Mouse (Mus musculus): ENCODE results near the gene Adipor1. TPM values are rescaled to one million over a fixed set of nuclear protein-coding genes. Genes with fewer than 3 reads are reported as not detected.

Adipor1 gene
- polyA plus RNA-seq, 1 experiment from 2014 or later = 81.6 TPM

DNA sequence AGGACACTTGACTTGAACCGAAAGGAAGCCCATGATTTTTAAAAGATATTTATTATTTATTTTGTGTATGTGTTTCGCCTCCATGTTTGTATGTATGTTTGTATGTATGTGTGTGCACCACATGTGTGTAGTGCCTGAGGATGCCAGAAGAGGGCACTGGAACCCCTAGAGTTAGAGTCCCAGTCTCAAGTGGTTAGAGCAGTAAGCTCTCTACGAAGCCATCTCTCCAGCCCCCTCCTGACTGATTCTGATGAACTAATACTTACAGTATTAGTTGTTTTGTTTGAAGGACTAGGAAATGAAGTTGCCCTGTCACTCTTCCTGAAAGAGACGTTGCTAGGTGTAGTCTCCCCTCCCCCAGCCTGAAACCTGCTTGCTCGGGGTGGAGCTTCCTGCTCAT, 15.4 kb upstream of the Adipor1 start:
- Histone ChIP-seq H3K4me3 (no peak overlapping the region), H3K4me2 (no peak overlapping the region), H3K4me1 (no peaks in the 10 kb centered on the region), H3K36me3 (no peaks in the 10 kb centered on the region), H3K9ac (no peak overlapping the region), H3K9me3 (no peaks in the 10 kb centered on the region), H3K27ac (no peak overlapping the region), H3K27me3 (no peaks in the 10 kb centered on the region)
- ATAC-seq (ENCODE audit: insufficient number of reproducible peaks, insufficient read depth, low FRiP score, low TSS enrichment, low read depth) = no peak
- WGBS = 52% methylated on average over 5 of the region's 5 CpGs

DNA sequence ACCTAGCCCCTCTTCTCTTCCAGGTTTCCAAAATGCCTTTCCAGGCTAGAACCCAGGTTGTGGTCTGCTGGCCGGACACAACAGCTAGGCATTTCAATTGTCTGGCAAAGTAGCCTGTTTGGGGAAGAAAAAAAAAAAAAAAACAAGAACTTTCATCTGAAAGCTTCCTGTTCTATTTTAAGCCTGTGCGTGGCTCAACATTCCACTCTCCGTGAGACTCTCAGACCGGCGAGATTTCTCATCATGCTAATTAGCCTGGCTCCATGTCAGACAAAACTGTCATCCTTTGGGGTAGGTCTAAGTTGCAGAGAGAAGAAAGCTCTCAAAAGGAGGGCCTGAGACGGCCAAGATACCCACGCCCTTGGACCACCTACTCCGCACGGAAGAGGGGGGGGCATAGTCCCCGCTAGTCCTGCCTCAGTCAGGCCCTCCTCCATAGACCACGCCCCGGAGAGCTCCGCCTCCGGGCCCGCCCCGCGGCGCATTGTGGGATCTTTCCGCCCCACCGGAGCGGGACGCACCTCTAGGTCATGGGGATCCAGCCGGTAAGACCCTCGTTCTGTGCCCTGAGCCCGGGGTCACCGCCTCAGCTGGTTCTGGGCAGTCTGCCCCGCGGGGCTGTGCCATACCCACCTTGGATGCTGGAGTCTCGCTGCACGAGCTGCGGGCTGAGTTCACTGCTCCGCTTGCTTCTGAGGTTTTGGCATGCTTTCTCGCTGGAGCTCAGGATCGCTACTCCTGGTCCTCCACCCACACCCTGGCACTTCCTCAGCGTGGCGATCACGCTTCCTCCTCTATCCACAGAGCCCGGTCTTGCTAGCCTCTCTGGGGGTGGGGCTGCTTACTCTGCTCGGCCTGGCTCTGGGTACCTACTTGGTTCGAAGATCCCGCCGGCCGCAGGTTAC, 9.4 kb upstream of the Adipor1 start, which contains the start of gene Cyb5r1:
Gene Cyb5r1, plus strand, starts transcription at position 51 of the 905 bp plus-strand sequence.
- Histone ChIP-seq H3K4me2 (peak within 1 kb of the TSS; percentile 78), H3K36me3 (peaks cover 31% of the 10 kb centered on the region), H3K9me3 (no peaks in the 10 kb centered on the region), H3K4me1 (peaks cover 20% of the 10 kb centered on the region), H3K27ac (peak within 1 kb of the TSS; percentile 81), H3K9ac (peak within 1 kb of the TSS; percentile 80), H3K4me3 (peak within 1 kb of the TSS; percentile 77), H3K27me3 (no peaks in the 10 kb centered on the region)
- under 1% methylated on average over 43 of the region's 43 CpGs for WGBS
- peak; percentile 93 for ATAC-seq (ENCODE audit: insufficient number of reproducible peaks, insufficient read depth, low FRiP score, low TSS enrichment, low read depth)

DNA sequence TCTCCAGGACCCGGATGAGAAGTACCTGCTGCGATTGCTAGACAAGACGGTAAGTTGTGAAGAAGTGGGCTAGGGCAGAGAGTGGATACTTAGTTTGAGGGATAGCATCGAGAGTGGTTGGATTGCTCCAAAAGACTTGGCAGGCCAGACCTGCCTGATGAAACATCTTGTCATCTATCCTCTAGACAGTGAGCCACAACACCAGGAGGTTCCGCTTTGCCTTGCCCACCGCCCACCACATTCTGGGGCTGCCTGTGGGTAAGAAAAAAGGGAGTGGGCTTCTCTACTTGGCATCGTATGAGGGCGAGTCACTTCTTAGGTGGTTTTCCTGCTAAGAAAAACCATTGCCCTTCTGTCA, 8.8 kb upstream of the Adipor1 start:
- Histone ChIP-seq H3K4me3 (peak overlapping the region; percentile 77), H3K9ac (peak overlapping the region; percentile 80), H3K4me2 (peak overlapping the region; percentile 78), H3K36me3 (peaks cover 37% of the 10 kb centered on the region), H3K27me3 (no peaks in the 10 kb centered on the region), H3K27ac (peak overlapping the region; percentile 81), H3K9me3 (no peaks in the 10 kb centered on the region), H3K4me1 (peaks cover 25% of the 10 kb centered on the region)
- 29% methylated on average over 8 of the region's 8 CpGs for WGBS
- ATAC-seq (ENCODE audit: insufficient number of reproducible peaks, insufficient read depth, low FRiP score, low TSS enrichment, low read depth) = peak; percentile 39; the same call in 1 of the 2 replicates

DNA sequence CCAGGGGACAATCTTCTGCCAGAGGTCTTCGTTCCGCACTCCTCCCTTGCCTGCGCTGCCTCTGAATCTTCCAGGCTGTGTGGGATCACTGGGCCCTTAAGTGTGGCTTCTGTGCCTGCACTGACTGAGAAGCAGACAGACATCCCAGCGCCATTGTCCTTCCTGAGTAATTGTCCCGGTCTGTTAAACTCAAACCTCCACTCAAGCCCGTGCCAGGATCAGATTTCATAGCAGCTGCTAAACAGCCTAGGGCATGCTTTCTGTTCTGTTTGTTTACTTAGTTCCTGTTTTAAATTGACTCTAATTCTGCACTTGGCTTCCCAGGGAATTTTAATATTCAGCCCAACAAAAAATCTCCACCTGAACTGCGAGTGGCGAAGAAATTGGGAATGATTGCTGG, 7.1 kb upstream of the Adipor1 start:
- Histone ChIP-seq H3K4me3 (no peak overlapping the region), H3K4me1 (peaks cover 25% of the 10 kb centered on the region), H3K9me3 (no peaks in the 10 kb centered on the region), H3K4me2 (no peak overlapping the region), H3K27ac (no peak overlapping the region), H3K27me3 (no peaks in the 10 kb centered on the region), H3K9ac (0 out of 2 replicates have a peak overlapping the region, but pooled peaks have one; percentile 16), H3K36me3 (peaks cover 43% of the 10 kb centered on the region)
- 56% methylated on average over 8 of the region's 8 CpGs for WGBS
- no peak for ATAC-seq (ENCODE audit: insufficient number of reproducible peaks, insufficient read depth, low FRiP score, low TSS enrichment, low read depth)

DNA sequence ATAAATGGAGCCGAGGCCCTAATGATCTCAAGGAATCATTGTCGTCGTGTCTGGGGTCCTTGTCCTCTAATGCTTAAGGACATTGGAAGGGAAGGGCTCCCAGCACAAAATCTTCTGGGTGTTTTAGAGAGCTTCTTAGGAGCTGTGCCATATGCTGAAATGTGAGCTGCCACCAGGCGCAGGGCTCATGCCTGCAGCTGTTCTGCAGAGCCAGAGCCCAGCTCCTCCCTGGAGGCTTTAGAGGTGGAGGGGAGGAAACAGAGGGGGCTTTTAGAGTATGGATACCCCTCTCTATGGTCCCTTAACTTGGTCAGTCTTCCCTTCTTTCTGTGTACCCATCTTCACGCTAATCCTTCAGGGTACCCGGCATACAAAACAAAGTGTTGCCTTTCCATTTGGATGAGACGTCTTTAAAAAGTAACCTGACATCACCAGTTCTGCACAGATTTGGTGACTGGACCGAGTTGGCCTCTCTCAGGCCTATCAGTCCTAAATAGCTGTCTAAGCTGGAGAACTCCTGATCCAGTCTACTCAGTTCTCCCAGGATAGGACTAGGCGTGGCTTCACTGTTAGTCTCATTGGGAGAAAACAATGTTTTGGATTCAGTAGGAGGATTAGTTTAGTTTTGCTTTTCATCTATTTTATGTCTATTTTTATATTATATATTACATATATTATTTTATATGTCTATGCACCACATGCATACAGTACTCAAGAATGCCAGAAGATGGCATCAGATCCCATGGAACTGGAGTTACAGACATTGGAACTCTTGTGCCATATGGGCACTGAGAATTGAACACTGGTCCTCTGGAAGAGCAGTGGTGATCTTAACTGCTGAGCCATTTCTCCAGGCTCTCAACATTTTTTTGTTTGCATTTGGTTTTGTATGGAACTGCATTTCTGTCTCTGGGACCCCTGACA, 3.2 kb upstream of the Adipor1 start:
- H3K4me3 ChIP-seq = no peak overlapping the region
- H3K36me3 ChIP-seq = peaks cover 43% of the 10 kb centered on the region
- H3K27me3 ChIP-seq = no peaks in the 10 kb centered on the region
- no peak overlapping the region for H3K9ac ChIP-seq
- ATAC-seq (ENCODE audit: insufficient number of reproducible peaks, insufficient read depth, low FRiP score, low TSS enrichment, low read depth) = no peak
- no peaks in the 10 kb centered on the region for H3K9me3 ChIP-seq
- no peak overlapping the region for H3K27ac ChIP-seq
- peaks cover 35% of the 10 kb centered on the region for H3K4me1 ChIP-seq
- 86% methylated on average over 9 of the region's 9 CpGs for WGBS
- H3K4me2 ChIP-seq = no peak overlapping the region

DNA sequence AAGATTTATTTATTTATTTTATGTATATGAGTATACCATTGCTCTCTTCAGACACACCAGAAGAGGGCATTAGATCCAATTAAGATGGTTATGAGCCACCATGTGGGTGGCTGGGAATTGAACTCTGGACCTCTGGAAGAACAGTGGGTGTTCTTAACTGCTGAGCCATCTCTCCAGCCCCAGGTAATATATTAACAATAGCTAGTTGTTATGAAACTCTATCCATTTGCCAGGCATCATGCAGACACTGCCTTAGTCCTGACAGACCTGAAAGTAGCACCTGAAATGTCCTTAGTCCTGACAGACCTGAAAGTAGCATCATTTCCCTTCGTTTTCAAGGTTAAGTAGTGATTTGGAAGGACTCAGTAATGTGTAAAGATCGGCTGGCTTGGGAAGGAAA, 1.1 kb upstream of the Adipor1 start:
- H3K9me3 ChIP-seq = no peaks in the 10 kb centered on the region
- peak overlapping the region; percentile 61 for H3K4me2 ChIP-seq
- H3K4me3 ChIP-seq = no peak overlapping the region
- no peak for ATAC-seq (ENCODE audit: insufficient number of reproducible peaks, insufficient read depth, low FRiP score, low TSS enrichment, low read depth)
- H3K36me3 ChIP-seq = peaks cover 27% of the 10 kb centered on the region
- no peaks in the 10 kb centered on the region for H3K27me3 ChIP-seq
- H3K27ac ChIP-seq = peak overlapping the region; percentile 97
- H3K4me1 ChIP-seq = peaks cover 41% of the 10 kb centered on the region
- WGBS = 42% methylated on average over 2 of the region's 2 CpGs
- no peak overlapping the region for H3K9ac ChIP-seq

DNA sequence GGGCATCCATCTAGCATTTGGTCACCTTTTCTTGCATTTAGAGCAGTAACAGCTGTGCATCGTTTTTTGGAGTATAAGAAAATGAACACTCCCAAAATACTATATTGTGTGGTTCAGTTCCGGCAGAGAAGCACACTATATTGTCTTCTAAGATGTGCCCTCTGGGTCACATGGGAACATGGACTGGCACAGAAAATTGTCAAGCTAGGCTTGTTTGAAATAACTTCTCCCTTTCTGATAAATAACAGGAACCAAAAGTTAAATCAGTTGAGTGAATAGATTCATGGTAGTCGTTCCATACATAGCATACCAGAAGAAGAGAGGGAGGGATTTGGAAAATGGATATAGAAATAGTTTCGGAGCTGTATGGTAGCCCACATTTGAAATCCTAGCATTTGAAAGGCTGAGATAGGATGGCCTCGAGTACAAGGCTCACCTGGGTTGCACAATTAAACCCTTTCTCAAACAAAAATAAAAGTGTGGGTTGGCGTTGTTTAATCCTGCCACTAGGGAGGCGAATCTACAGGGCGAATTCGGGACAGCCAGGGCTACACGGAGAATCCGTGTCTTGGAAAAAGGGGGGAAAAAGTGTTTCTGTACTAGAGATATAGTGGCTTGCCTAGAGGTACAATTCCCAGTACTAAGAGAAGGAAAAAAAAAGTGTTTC, 544 bp upstream of the Adipor1 start:
- 12% methylated on average over 11 of the region's 11 CpGs for WGBS

DNA sequence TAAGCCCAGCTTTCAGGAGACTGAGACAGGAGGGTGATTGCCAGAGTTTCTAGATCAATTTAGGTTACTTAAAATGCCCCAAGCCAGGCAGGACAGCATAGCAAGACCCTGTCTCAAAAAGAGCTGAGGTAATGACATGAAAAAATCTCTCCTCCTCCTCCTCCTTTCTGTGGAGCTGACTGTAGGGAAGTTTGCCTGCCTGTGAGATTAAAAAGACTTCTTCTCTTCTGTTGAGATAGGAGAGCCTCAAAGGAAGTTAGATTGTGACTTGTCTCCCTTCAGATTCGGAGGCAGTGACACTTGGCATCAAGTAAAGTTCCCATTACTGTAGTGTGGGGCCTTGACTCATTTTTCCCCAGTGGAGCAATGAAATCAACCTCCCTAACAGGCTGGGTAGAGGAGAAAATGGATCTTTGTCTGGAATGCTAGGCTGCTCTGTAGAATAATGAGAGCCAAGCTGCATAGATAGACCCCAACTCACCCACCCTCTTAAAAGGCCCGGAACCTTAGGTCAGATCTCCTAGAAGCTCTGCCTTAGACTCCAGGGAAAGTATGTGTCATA, 3.3 kb downstream of the Adipor1 start:
- no peak overlapping the region for H3K4me3 ChIP-seq
- H3K9ac ChIP-seq = 0 out of 2 replicates have a peak overlapping the region, but pooled peaks have one; percentile 23
- H3K27ac ChIP-seq = 0 out of 2 replicates have a peak overlapping the region, but pooled peaks have one; percentile 28
- H3K4me1 ChIP-seq = peaks cover 55% of the 10 kb centered on the region
- no peaks in the 10 kb centered on the region for H3K9me3 ChIP-seq
- H3K36me3 ChIP-seq = peaks cover 9% of the 10 kb centered on the region
- 82% methylated on average over 2 of the region's 2 CpGs for WGBS
- H3K4me2 ChIP-seq = no peak overlapping the region
- ATAC-seq (ENCODE audit: insufficient number of reproducible peaks, insufficient read depth, low FRiP score, low TSS enrichment, low read depth) = no peak
- H3K27me3 ChIP-seq = no peaks in the 10 kb centered on the region

More for the DNA sequence above, 544 bp upstream of the Adipor1 start:
- Histone ChIP-seq H3K27me3 (no peaks in the 10 kb centered on the region), H3K9me3 (no peaks in the 10 kb centered on the region), H3K9ac (peak overlapping the region; percentile 95), H3K4me2 (peak overlapping the region; percentile 61), H3K27ac (peak overlapping the region; percentile 97), H3K4me1 (peaks cover 47% of the 10 kb centered on the region), H3K36me3 (peaks cover 23% of the 10 kb centered on the region), H3K4me3 (peak overlapping the region; percentile 86)
- ATAC-seq (ENCODE audit: insufficient number of reproducible peaks, insufficient read depth, low FRiP score, low TSS enrichment, low read depth) = no peak

DNA sequence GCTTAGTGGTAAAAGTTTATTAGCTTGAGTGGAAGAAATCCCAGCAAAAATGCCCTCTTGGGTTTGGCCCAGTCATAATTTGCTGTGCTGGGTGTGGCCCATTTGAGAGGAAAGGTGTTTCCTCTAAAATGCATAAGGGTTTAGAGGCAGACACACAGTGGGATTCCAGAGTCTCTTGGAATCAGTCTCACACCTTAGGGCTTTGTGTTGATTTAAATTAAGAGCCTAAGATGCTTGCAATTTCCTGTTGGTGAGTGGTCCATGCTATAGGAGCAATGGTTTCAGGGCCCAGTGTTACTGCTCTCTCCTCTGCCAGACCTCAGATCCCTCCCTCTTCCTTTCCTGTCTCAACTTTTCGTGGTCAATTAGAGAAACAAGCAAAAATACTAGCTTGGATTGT, 4.0 kb downstream of the Adipor1 start:
- Histone ChIP-seq H3K9ac (no peak overlapping the region), H3K4me2 (no peak overlapping the region), H3K36me3 (peaks cover 16% of the 10 kb centered on the region), H3K27me3 (no peaks in the 10 kb centered on the region), H3K4me1 (peaks cover 53% of the 10 kb centered on the region), H3K9me3 (no peaks in the 10 kb centered on the region), H3K27ac (peak overlapping the region; percentile 28; the same call in 1 of the 2 replicates), H3K4me3 (no peak overlapping the region)
- no peak for ATAC-seq (ENCODE audit: insufficient number of reproducible peaks, insufficient read depth, low FRiP score, low TSS enrichment, low read depth)
- WGBS = 55% methylated on average over 1 of the region's 1 CpGs

DNA sequence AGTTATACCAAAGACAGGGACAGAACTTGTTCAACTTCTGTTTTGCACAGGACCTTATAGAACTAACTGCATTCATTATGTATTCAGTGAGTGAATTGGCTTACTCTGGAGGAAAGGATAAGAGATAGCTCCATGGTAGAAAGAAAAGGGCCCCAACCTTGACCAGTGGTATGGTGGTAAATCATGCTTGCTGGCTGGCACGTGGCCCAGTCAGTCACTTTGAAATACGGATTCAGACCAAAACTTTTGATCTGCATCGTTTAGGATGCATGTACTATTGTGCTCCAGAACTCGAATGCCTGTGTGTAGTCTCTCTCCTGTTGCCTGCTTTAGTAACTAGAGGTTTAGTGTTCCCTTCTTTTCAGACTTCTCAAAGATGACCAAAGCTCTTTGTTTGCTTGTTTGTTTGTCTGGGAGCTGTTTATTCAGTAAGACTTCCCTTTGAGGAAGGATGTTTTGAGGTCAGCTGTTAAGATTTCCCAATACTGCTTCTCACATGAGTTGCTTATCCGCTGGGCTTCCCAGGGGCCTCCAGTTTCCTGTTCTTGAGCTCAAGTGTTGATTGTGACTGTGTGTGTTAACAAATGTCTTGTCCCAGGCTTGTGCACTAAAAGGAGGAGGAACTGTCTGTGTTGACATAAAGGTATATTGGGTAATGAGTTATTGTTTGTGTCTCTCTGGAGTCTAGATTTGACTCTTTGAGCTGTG, 4.7 kb downstream of the Adipor1 start:
- WGBS = 63% methylated on average over 5 of the region's 5 CpGs
- H3K27ac ChIP-seq = no peak overlapping the region

More for the DNA sequence above, 4.7 kb downstream of the Adipor1 start:
- H3K4me2 ChIP-seq = peak overlapping the region; percentile 10; the same call in 1 of the 2 replicates
- no peak overlapping the region for H3K9ac ChIP-seq
- H3K4me3 ChIP-seq = no peak overlapping the region
- no peak for ATAC-seq (ENCODE audit: insufficient number of reproducible peaks, insufficient read depth, low FRiP score, low TSS enrichment, low read depth)
- no peaks in the 10 kb centered on the region for H3K9me3 ChIP-seq
- H3K36me3 ChIP-seq = peaks cover 23% of the 10 kb centered on the region
- no peaks in the 10 kb centered on the region for H3K27me3 ChIP-seq
- peaks cover 47% of the 10 kb centered on the region for H3K4me1 ChIP-seq
